Mouse (Mus musculus) heart, embryonic 14.5 days (tissue): ENCODE measurements at regions not wholly inside any gene's neighbourhood (a gene's known extent, or its start where the extent isn't known, plus 50 kb on each side); places are given as distances from the start of the nearest gene placed in this dataset.

Experiments
- ATAC-seq: fragments of 200-750 bp; cut with Nextera tagmentation; 2 replicates; pipeline ENCODE4 v1.8.0; 2017; ENCODE audit warnings: low read depth, moderate TSS enrichment; ENCODE audit not compliant: insufficient number of reproducible peaks, insufficient read depth, low FRiP score
- H3K27ac ChIP-seq, 2 experiments: fragments of 200-500 bp in 1 of 2; fragments of 300-500 bp in 1 of 2; sonication (generic) in 1 of 2; replicated peaks in 1 of 2; 2 replicates each; pipeline ENCODE4 v1.5.1; 2012 to 2014; ENCODE audit warnings: low read depth in 2 of 2, low read length in 2 of 2, control low read depth in 1 of 2, mild to moderate bottlenecking in 1 of 2, mixed read lengths in 1 of 2; ENCODE audit not compliant: control insufficient read depth in 1 of 2, insufficient read depth in 1 of 2
- H3K27me3 ChIP-seq: fragments of 300-500 bp; sonication (generic); 2 replicates; pipeline ENCODE4 v1.6.1; 2014; ENCODE audit warnings: mild to moderate bottlenecking, low read length, control low read depth; ENCODE audit not compliant: control insufficient read depth, insufficient read depth
- H3K36me3 ChIP-seq: fragments of 300-500 bp; sonication (generic); 2 replicates; pipeline ENCODE4 v1.6.1; 2014; ENCODE audit warnings: mild to moderate bottlenecking, control low read depth, low read length, mixed read lengths; ENCODE audit not compliant: control insufficient read depth, insufficient read depth
- H3K4me1 ChIP-seq, 2 experiments: fragments of 200-500 bp in 1 of 2; fragments of 300-500 bp in 1 of 2; sonication (generic) in 1 of 2; 2 replicates each; pipeline ENCODE4 v1.6.1; 2012 to 2014; ENCODE audit warnings: low read length in 2 of 2, control low read depth in 1 of 2, mixed read lengths in 1 of 2; ENCODE audit not compliant: control insufficient read depth in 2 of 2, insufficient read depth in 2 of 2
- H3K4me2 ChIP-seq: fragments of 300-500 bp; sonication (generic); 2 replicates; pipeline ENCODE4 v1.6.1; 2014; ENCODE audit warnings: mild to moderate bottlenecking, low read length
- H3K4me3 ChIP-seq, 2 experiments: fragments of 200-500 bp in 1 of 2; fragments of 300-500 bp in 1 of 2; sonication (generic) in 1 of 2; 2 replicates each; pipeline ENCODE4 v1.5.1; 2012 to 2014; ENCODE audit warnings: low read length in 2 of 2, mild to moderate bottlenecking in 2 of 2, control low read depth in 1 of 2, low read depth in 1 of 2, moderate library complexity in 1 of 2; ENCODE audit not compliant: control insufficient read depth in 1 of 2, insufficient read depth in 1 of 2
- H3K9ac ChIP-seq: fragments of 300-500 bp; sonication (generic); 2 replicates; pipeline ENCODE4 v1.6.1; 2014; ENCODE audit warnings: mild to moderate bottlenecking, low read length
- H3K9me3 ChIP-seq: fragments of 300-500 bp; sonication (generic); 2 replicates; pipeline ENCODE4 v1.6.1; 2016; ENCODE audit warnings: low read length, control low read depth; ENCODE audit not compliant: control insufficient read depth
- WGBS: fragments of 180-500 bp; shearing (Covaris S2); extraction: QIAGEN DNeasy Blood & Tissue Kit; methylation state at CpG from one replicate; pipeline ENCODE4 v1.1.7; 2014; 5-methylcytosine and 5-hydroxymethylcytosine counted together

GRCm38 (mm10) chr5:74905504-74906061 lies 139.0 kb downstream of the Chic2 start:
- Histone ChIP-seq H3K4me3 (no peak overlapping the region), H3K4me2 (no peak overlapping the region), H3K36me3 (no peaks in the 10 kb centered on the region), H3K4me1 (peaks cover 12 to 13% of the 10 kb centered on the region in 2 experiments), H3K27me3 (no peaks in the 10 kb centered on the region), H3K9me3 (peaks cover 7% of the 10 kb centered on the region), H3K27ac (peak overlapping the region in 1 of 2 experiments; percentile 11; a peak in 1 of 4 replicates), H3K9ac (no peak overlapping the region)
- WGBS = 7% methylated on average over 7 of the region's 7 CpGs
- ATAC-seq = peak; percentile 57

GRCm38 (mm10) chr5:74904927-74905503 lies 139.6 kb downstream of the Chic2 start:
- WGBS = 58% methylated on average over 7 of the region's 7 CpGs
- ATAC-seq = no peak
- peaks cover 12 to 13% of the 10 kb centered on the region in 2 experiments for H3K4me1 ChIP-seq
- no peak overlapping the region for H3K9ac ChIP-seq
- H3K9me3 ChIP-seq = peaks cover 7% of the 10 kb centered on the region
- H3K27me3 ChIP-seq = no peaks in the 10 kb centered on the region
- H3K4me2 ChIP-seq = no peak overlapping the region
- no peak overlapping the region for H3K4me3 ChIP-seq
- peak overlapping the region in 1 of 2 experiments; percentile 11; a peak in 1 of 4 replicates for H3K27ac ChIP-seq
- no peaks in the 10 kb centered on the region for H3K36me3 ChIP-seq

GRCm38 (mm10) chr5:74904327-74904726 lies 140.2 kb downstream of the Chic2 start:
- H3K4me1 ChIP-seq = peaks cover 12 to 13% of the 10 kb centered on the region in 2 experiments
- H3K4me2 ChIP-seq = no peak overlapping the region
- WGBS = 82% methylated on average over 3 of the region's 3 CpGs
- no peak for ATAC-seq
- no peak overlapping the region for H3K9ac ChIP-seq
- no peak overlapping the region for H3K27ac ChIP-seq
- no peaks in the 10 kb centered on the region for H3K36me3 ChIP-seq
- no peaks in the 10 kb centered on the region for H3K27me3 ChIP-seq
- H3K4me3 ChIP-seq = no peak overlapping the region
- peaks cover 7% of the 10 kb centered on the region for H3K9me3 ChIP-seq

GRCm38 (mm10) chr5:74903711-74904110 lies 140.9 kb downstream of the Chic2 start:
- H3K27me3 ChIP-seq = no peaks in the 10 kb centered on the region
- no peak overlapping the region for H3K9ac ChIP-seq
- H3K4me3 ChIP-seq = no peak overlapping the region
- H3K4me1 ChIP-seq = peaks cover 12 to 13% of the 10 kb centered on the region in 2 experiments
- no peaks in the 10 kb centered on the region for H3K36me3 ChIP-seq
- no peak overlapping the region for H3K27ac ChIP-seq
- peaks cover 7% of the 10 kb centered on the region for H3K9me3 ChIP-seq
- no peak overlapping the region for H3K4me2 ChIP-seq
- 88% methylated on average over 6 of the region's 6 CpGs for WGBS
- no peak for ATAC-seq

- Histone ChIP-seq H3K27ac (no peak overlapping the region), H3K9ac (no peak overlapping the region), H3K36me3 (no peaks in the 10 kb centered on the region), H3K4me1 (no peaks in the 10 kb centered on the region), H3K4me2 (no peak overlapping the region), H3K27me3 (peaks cover 4% of the 10 kb centered on the region; the same call in 1 of the 2 replicates), H3K9me3 (no peaks in the 10 kb centered on the region), H3K4me3 (no peak overlapping the region)
- no peak for ATAC-seq
- 84% methylated on average over 8 of the region's 8 CpGs for WGBS
Measured at GRCm38 (mm10) chr5:74897133-74897532, 147.4 kb downstream of the Chic2 start.

GRCm38 (mm10) chr5:74893276-74893675 lies 151.3 kb downstream of the Chic2 start:
- Histone ChIP-seq H3K9ac (no peak overlapping the region), H3K4me3 (no peak overlapping the region), H3K27me3 (peaks cover 4% of the 10 kb centered on the region; the same call in 1 of the 2 replicates), H3K36me3 (no peaks in the 10 kb centered on the region), H3K27ac (no peak overlapping the region), H3K4me1 (no peaks in the 10 kb centered on the region), H3K4me2 (no peak overlapping the region), H3K9me3 (no peaks in the 10 kb centered on the region)
- 61% methylated on average over 5 of the region's 5 CpGs for WGBS
- ATAC-seq = no peak

GRCm38 (mm10) chr5:74891541-74891940 lies 153.0 kb downstream of the Chic2 start:
- Histone ChIP-seq H3K27ac (no peak overlapping the region), H3K4me2 (no peak overlapping the region), H3K4me1 (no peaks in the 10 kb centered on the region), H3K9me3 (no peaks in the 10 kb centered on the region), H3K4me3 (no peak overlapping the region), H3K9ac (no peak overlapping the region), H3K36me3 (no peaks in the 10 kb centered on the region), H3K27me3 (peaks cover 4% of the 10 kb centered on the region; the same call in 1 of the 2 replicates)
- ATAC-seq = no peak
- WGBS = 57% methylated on average over 3 of the region's 3 CpGs

GRCm38 (mm10) chr5:74888934-74889333 lies 155.6 kb downstream of the Chic2 start:
- no peak overlapping the region for H3K4me3 ChIP-seq
- peaks cover 3% of the 10 kb centered on the region; the same call in 1 of the 2 replicates for H3K9me3 ChIP-seq
- no peak overlapping the region for H3K9ac ChIP-seq
- ATAC-seq = no peak
- no peaks in the 10 kb centered on the region for H3K4me1 ChIP-seq
- H3K36me3 ChIP-seq = no peaks in the 10 kb centered on the region
- 80% methylated on average over 8 of the region's 8 CpGs for WGBS
- no peak overlapping the region for H3K4me2 ChIP-seq
- no peak overlapping the region for H3K27ac ChIP-seq
- H3K27me3 ChIP-seq = no peaks in the 10 kb centered on the region
